Mouse (Mus musculus): ENCODE data around the gene Hnrnpa1.
"Not testable (repeated sequence)": the region's sequence is repeated elsewhere in the genome, so short reads cannot be mapped to it uniquely, and the experiment has no call there.

The Hnrnpa1 gene

GRCm38 (mm10) chr15:103241071-103242018 is 1.1 kb downstream of the Hnrnpa1 start:
- DNase-seq (ENCODE audit: low spot score in 2 of 2) = not testable (repeated sequence)

GRCm38 (mm10) chr15:103242885-103243284 is 2.7 kb downstream of the Hnrnpa1 start:
- DNase-seq (ENCODE audit: low spot score in 2 of 2) = no peak

- DNase-seq (ENCODE audit: low spot score in 2 of 2) = no peak
These were observed 5.4 kb downstream of the Hnrnpa1 start for GRCm38 (mm10) chr15:103245616-103246015.

GRCm38 (mm10) chr15:103247078-103247781 is 7.0 kb downstream of the Hnrnpa1 start:
- no peak for DNase-seq (ENCODE audit: low spot score in 2 of 2)

GRCm38 (mm10) chr15:103247782-103248400 is 7.7 kb downstream of the Hnrnpa1 start:
- DNase-seq (ENCODE audit: low spot score in 2 of 2) = no peak

- no peak for DNase-seq (ENCODE audit: low spot score in 2 of 2)
These were observed 8.4 kb downstream of the Hnrnpa1 start for GRCm38 (mm10) chr15:103248401-103249313.

- not testable (repeated sequence) for DNase-seq (ENCODE audit: low spot score in 2 of 2)
These were observed 9.3 kb downstream of the Hnrnpa1 start for GRCm38 (mm10) chr15:103249511-103249910.

GRCm38 (mm10) chr15:103250195-103250740 is 10.0 kb downstream of the Hnrnpa1 start:
- peak; percentile 33 to 40 for DNase-seq (ENCODE audit: low spot score in 2 of 2)

GRCm38 (mm10) chr15:103251595-103251994 is 11.4 kb downstream of the Hnrnpa1 start:
- no peak for DNase-seq (ENCODE audit: low spot score in 2 of 2)

- DNase-seq (ENCODE audit: low spot score in 2 of 2) = no peak
These were observed 12.4 kb downstream of the Hnrnpa1 start for GRCm38 (mm10) chr15:103252660-103253059.

GRCm38 (mm10) chr15:103253352-103253751 is 13.1 kb downstream of the Hnrnpa1 start:
- DNase-seq (ENCODE audit: low spot score in 2 of 2) = no peak

GRCm38 (mm10) chr15:103255169-103255568 is 14.9 kb downstream of the Hnrnpa1 start:
- no peak for DNase-seq (ENCODE audit: low spot score in 2 of 2)

GRCm38 (mm10) chr15:103256210-103256986 is 16.2 kb downstream of the Hnrnpa1 start:
- DNase-seq (ENCODE audit: low spot score in 2 of 2) = no peak

- DNase-seq (ENCODE audit: low spot score in 2 of 2) = no peak
These were observed 17.8 kb downstream of the Hnrnpa1 start, which contains the start of gene Nfe2 for GRCm38 (mm10) chr15:103257790-103258728. Gene Nfe2, minus strand, starts transcription at chr15:103258403.

- no peak for DNase-seq (ENCODE audit: low spot score in 2 of 2)
These were observed 18.9 kb downstream of the Hnrnpa1 start for GRCm38 (mm10) chr15:103259162-103259561.

GRCm38 (mm10) chr15:103259989-103260388 is 19.8 kb downstream of the Hnrnpa1 start:
- DNase-seq (ENCODE audit: low spot score in 2 of 2) = no peak

GRCm38 (mm10) chr15:103264794-103265193 is 24.6 kb downstream of the Hnrnpa1 start:
- no peak for DNase-seq (ENCODE audit: low spot score in 2 of 2)

GRCm38 (mm10) chr15:103268903-103269302 is 28.7 kb downstream of the Hnrnpa1 start:
- no peak for DNase-seq (ENCODE audit: low spot score in 2 of 2)
